Mouse (Mus musculus) small intestine, adult 2 months (tissue): ENCODE results near the gene Pygl. TPM values are rescaled to one million over a fixed set of nuclear protein-coding genes. Genes with fewer than 3 reads are reported as not detected.

Experiments
- H3K27ac ChIP-seq: fragments of 200-500 bp; 2 replicates; pipeline ENCODE4 v1.5.1; 2012; ENCODE audit warnings: low read depth, low read length, control low read depth, inconsistent platforms; ENCODE audit not compliant: insufficient read depth
- H3K27me3 ChIP-seq: fragments of 200-500 bp; 2 replicates; pipeline ENCODE4 v1.6.1; 2012; ENCODE audit warnings: mild to moderate bottlenecking, moderate library complexity, low read length, inconsistent platforms; ENCODE audit not compliant: control insufficient read depth, insufficient read depth
- H3K36me3 ChIP-seq: fragments of 200-500 bp; 2 replicates; pipeline ENCODE4 v1.6.1; 2012; ENCODE audit warnings: mild to moderate bottlenecking, low read length, control low read depth, inconsistent platforms; ENCODE audit not compliant: control insufficient read depth, insufficient read depth
- H3K4me1 ChIP-seq: fragments of 200-500 bp; 2 replicates; pipeline ENCODE4 v1.6.1; 2012; ENCODE audit warnings: low read length, inconsistent platforms, mixed read lengths; ENCODE audit not compliant: control insufficient read depth, insufficient read depth, insufficient read length
- H3K4me3 ChIP-seq: fragments of 200-500 bp; 2 replicates; pipeline ENCODE4 v1.5.1; 2012; ENCODE audit warnings: low read depth, mild to moderate bottlenecking, control low read depth, inconsistent platforms, low read length, moderate library complexity
- CTCF ChIP-seq: fragments of 200-500 bp; IDR thresholded peaks from 2 replicates; pipeline ENCODE4 v1.5.1; 2012; ENCODE audit warnings: low read depth, mild to moderate bottlenecking, control low read depth, inconsistent platforms, low read length, moderate library complexity, mixed read lengths; ENCODE audit not compliant: insufficient replicate concordance, insufficient read length; ENCODE audit errors: extremely low read depth
- POLR2A ChIP-seq: fragments of 200-500 bp; IDR thresholded peaks from 2 replicates; pipeline ENCODE4 v1.6.1; 2012; ENCODE audit warnings: low read depth, mild to moderate bottlenecking, control low read depth, inconsistent platforms, low read length, moderate library complexity
- WGBS: fragments of 180-500 bp; shearing (Covaris S2); methylation state at CpG from one replicate; pipeline ENCODE4 v1.1.7; 2018; 5-methylcytosine and 5-hydroxymethylcytosine counted together
- polyA plus RNA-seq: library from polyadenylated mRNA; depleted of rRNA; stranded (reverse); fragments of >200 nt; gene quantifications from 2 replicates; pipeline ENCODE4 v1.2.3, GENCODE M21; 2012

The Pygl gene
- polyA plus RNA-seq, 1 experiment = 2.8 TPM

DNA sequence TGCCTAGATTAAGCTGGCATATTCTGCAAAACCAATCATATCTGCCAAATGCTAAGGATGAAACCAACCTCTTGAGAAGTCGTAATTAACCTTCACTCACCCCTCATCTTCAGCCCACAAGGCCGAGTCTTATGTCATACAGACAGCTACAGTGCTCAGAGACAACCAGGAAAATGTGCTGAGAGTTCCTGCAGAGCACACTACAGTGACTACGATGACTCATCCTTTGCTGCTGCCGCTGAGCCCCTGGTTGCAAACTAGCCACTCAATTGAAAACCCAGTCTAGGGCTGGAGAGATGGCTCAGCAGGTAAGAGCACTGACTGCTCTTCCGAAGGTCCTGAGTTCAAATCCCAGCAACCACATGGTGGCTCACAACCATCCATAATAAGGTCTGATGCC, 8.5 kb upstream of the Pygl start:
- Histone ChIP-seq H3K27ac (no peak overlapping the region), H3K27me3 (peaks cover 4% of the 10 kb centered on the region; the same call in 1 of the 2 replicates), H3K36me3 (no peaks in the 10 kb centered on the region), H3K4me1 (peaks cover 4% of the 10 kb centered on the region; the same call in 1 of the 2 replicates), H3K4me3 (no peak overlapping the region)
- no peak for TF ChIP-seq POLR2A
- no peak for TF ChIP-seq CTCF
- 61% methylated on average over 5 of the region's 5 CpGs for WGBS

DNA sequence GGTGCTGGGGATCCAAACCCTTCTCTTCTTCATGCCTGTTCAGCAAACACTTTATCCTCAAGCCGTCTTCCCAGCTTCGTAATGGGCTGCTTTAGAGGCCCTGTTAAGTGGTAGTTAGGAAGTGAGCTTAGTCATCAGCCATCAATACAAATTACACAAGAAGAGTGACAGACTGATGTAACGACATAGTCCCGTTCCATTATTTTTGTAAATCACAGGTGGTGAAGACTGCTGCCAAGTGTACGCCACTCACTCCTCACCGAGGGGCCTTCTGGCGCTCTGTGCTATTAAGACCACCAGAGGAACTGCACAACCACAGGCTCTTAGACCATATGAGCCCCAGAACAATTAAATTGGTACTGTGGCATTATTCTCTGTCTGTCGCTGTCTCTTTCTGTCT, 7.3 kb upstream of the Pygl start:
- Histone ChIP-seq H3K27me3 (peaks cover 4% of the 10 kb centered on the region; the same call in 1 of the 2 replicates), H3K27ac (no peak overlapping the region), H3K4me1 (peaks cover 4% of the 10 kb centered on the region; the same call in 1 of the 2 replicates), H3K36me3 (no peaks in the 10 kb centered on the region), H3K4me3 (no peak overlapping the region)
- 73% methylated on average over 8 of the region's 8 CpGs for WGBS
- no peak for TF ChIP-seq POLR2A
- no peak for TF ChIP-seq CTCF

GRCm38 (mm10) chr12:70234938-70235484, 3.7 kb upstream of the Pygl start:
- WGBS = 10% methylated on average over 13 of the region's 13 CpGs
- Histone ChIP-seq H3K4me3 (peak overlapping the region; percentile 48), H3K27ac (no peak overlapping the region), H3K4me1 (peaks cover 4% of the 10 kb centered on the region; the same call in 1 of the 2 replicates), H3K36me3 (no peaks in the 10 kb centered on the region), H3K27me3 (peaks cover 4% of the 10 kb centered on the region; the same call in 1 of the 2 replicates)
- TF ChIP-seq POLR2A (no peak), CTCF (peak; percentile 62; the same call in 1 of the 2 replicates)

GRCm38 (mm10) chr12:70234411-70234810, 3.1 kb upstream of the Pygl start:
- Histone ChIP-seq H3K4me1 (peaks cover 4% of the 10 kb centered on the region; the same call in 1 of the 2 replicates), H3K36me3 (no peaks in the 10 kb centered on the region), H3K4me3 (no peak overlapping the region), H3K27ac (no peak overlapping the region), H3K27me3 (peaks cover 4% of the 10 kb centered on the region; the same call in 1 of the 2 replicates)
- WGBS = 2% methylated on average over 6 of the region's 6 CpGs
- TF ChIP-seq POLR2A = no peak
- peak; percentile 66; the same call in 1 of the 2 replicates for TF ChIP-seq CTCF

GRCm38 (mm10) chr12:70233637-70234315, 2.5 kb upstream of the Pygl start:
- no peaks in the 10 kb centered on the region for H3K36me3 ChIP-seq
- no peak overlapping the region for H3K4me3 ChIP-seq
- peaks cover 4% of the 10 kb centered on the region; the same call in 1 of the 2 replicates for H3K4me1 ChIP-seq
- no peak for TF ChIP-seq POLR2A
- TF ChIP-seq CTCF = no peak
- WGBS = 74% methylated on average over 6 of the region's 6 CpGs
- H3K27me3 ChIP-seq = peaks cover 4% of the 10 kb centered on the region; the same call in 1 of the 2 replicates
- H3K27ac ChIP-seq = no peak overlapping the region

GRCm38 (mm10) chr12:70232020-70232544, 794 bp upstream of the Pygl start:
- H3K27ac ChIP-seq = 0 out of 2 replicates have a peak overlapping the region, but pooled peaks have one; percentile 28
- H3K27me3 ChIP-seq = peaks cover 4% of the 10 kb centered on the region; the same call in 1 of the 2 replicates
- no peak for TF ChIP-seq CTCF
- no peak for TF ChIP-seq POLR2A
- no peak overlapping the region for H3K4me3 ChIP-seq
- no peaks in the 10 kb centered on the region for H3K36me3 ChIP-seq
- 21% methylated on average over 5 of the region's 5 CpGs for WGBS
- peaks cover 5% of the 10 kb centered on the region for H3K4me1 ChIP-seq

DNA sequence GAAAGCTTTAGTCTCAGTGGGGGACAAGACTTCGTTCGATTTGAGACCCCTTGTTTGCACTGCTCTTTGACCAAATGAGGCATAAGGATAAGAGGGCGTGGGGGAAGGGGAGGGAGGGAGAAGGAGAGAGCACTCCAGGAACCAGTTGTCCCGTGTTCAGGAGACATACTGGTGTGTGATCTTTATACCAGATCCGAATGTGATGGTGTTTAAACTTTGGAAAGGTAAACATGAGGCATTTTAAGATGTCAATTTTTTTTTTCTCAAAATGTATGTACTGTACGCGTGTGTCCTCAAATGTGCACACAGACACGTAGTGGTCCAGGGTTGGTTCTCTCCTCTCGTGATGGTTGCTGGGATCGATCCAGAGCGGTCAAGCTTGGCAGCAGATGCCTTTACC, 3.1 kb downstream of the Pygl start:
- no peaks in the 10 kb centered on the region for H3K36me3 ChIP-seq
- no peaks in the 10 kb centered on the region for H3K27me3 ChIP-seq
- H3K27ac ChIP-seq = no peak overlapping the region
- TF ChIP-seq CTCF = no peak
- no peak for TF ChIP-seq POLR2A
- 73% methylated on average over 11 of the region's 11 CpGs for WGBS
- no peak overlapping the region for H3K4me3 ChIP-seq
- peaks cover 2% of the 10 kb centered on the region; the same call in 1 of the 2 replicates for H3K4me1 ChIP-seq
